Mouse (Mus musculus) embryo, embryonic 9.5 days (tissue): Measurements from ENCODE around the gene Slc26a3.
"Not testable (repeated sequence)": the region's sequence is repeated elsewhere in the genome, so short reads cannot be mapped to it uniquely, and the experiment has no call there.

Experiments
- DNase-seq: peaks from one replicate; pipeline ENCODE4 v3.0.0-alpha.2; 2017; ENCODE audit errors: extremely low spot score

Slc26a3 gene

GRCm38 (mm10) chr12:31421901-31422574 is 31.4 kb downstream of the Slc26a3 start:
- DNase-seq = no peak

- no peak for DNase-seq
Measured at GRCm38 (mm10) chr12:31437791-31438190, 47.1 kb downstream of the Slc26a3 start.

GRCm38 (mm10) chr12:31439612-31440011 is 48.9 kb downstream of the Slc26a3 start:
- DNase-seq = no peak

DNA sequence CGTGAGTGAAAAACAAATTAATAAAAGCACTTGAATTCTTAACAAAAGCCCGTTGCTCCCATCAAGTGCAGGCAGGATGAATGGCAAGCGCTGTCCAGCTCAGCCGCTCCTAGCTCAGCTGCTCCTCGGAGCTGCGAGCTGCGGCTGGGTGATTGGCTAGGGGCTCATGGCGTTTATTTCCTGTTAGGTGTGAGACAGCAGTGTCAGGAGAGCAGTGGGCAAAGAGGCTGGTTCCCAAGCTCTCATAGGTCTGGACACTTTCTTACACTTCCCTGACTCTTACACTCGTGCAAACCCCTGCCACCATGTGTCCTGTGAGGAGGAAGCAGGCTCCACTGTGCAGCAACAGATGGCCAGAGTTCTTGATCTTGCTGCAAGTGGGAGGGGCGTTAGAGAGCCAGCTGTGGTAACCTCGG is 53.5 kb downstream of the Slc26a3 start:
- DNase-seq = peak; percentile 61

DNA sequence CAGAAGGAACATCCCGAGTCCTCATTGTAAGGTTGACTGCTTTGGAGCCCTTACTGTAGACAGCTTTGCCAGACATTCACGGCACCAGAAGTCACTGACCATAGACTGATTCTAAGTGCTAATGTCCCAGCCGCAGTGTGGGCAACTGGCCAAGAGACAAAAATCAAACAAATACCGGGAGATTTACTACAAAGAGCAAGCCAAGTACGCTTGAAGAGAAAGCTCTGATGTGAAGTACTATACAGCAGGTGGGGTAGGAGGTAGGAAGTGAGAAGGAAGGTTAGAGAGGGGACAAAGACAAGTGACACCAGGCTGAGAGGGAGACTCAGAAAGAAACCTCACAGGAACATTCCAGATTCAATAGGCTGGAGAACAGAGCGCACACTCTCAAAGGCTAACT is 54.2 kb downstream of the Slc26a3 start:
- DNase-seq = no peak

DNA sequence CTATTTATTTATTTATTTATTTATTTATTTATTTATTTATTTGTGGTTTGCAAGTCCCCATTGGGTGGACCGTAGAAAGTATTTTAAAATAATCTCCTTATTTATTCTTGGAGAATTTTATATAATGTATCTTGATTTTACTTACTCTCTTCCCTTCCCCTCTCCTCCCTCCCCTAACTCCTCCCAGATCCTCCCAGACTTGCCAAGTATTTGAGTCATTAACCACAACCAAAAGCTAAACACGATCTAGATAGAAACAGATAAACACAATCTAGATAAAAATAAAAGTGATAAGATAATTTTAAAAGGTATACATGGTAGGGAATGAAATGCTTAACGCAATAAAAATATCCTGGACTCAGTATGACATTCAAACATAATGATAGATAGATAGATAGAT is 58.7 kb downstream of the Slc26a3 start:
- no peak for DNase-seq

- no peak for DNase-seq
Measured at GRCm38 (mm10) chr12:31456271-31456670, 65.6 kb downstream of the Slc26a3 start.

- no peak for DNase-seq
Measured at GRCm38 (mm10) chr12:31458474-31458873, 67.8 kb downstream of the Slc26a3 start.

DNA sequence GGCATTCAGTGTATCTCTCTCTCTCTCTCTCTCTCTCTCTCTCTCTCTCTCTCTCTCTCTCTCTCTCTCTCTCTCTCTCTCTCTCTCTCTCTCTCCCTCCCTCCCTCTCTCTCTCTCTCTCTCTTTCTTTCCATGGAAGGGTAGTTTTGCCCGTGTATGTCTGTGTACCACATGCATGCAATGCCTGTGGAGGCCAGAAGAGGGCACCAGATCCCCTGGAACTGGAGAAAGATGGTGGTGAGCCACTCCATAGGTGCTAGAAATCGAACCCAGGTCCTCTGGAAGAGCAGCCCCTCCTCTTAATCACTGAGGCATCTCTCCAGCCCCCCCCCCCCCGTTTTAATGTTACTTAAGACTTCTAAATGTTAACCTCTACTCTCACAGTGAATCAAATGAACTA is 69.6 kb downstream of the Slc26a3 start:
- DNase-seq = not testable (repeated sequence)

DNA sequence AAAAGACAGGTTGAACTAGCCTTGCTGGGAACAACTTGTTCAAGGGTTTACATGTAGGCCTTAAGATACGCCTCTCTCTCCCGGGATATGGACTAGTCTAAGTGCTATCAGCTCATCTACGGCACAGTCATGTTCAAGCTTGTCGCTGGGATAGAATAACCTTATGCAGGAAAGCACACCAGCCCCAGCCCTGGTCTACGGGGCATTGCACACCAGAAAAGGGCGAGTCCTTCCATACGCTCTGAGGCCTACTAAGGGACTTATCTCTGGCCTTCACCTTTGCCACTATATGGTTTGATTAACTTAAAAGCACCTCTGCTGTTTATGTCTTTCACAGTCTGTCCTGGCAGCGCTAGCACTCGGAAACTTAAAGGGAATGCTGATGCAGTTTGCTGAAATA is 70.7 kb downstream of the Slc26a3 start:
- no peak for DNase-seq

DNA sequence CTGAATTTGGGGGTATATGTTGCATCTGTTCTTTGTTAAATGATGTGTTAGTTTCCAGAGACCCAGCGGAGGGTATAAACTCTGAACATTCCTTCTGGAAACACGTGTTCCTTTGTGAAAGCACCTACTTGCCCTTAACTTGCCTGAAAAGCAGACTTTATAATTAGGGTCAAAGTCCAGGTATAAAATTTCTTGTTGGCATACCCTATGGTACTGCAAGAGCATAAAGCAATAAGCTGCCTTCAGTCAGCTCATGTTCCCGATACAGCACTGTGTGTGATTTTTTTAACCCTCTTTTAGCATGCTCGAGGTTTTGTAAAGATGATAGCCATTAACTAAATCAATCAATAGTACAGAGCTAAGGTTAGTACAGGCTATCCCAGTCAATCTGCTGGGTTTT is 71.9 kb downstream of the Slc26a3 start:
- no peak for DNase-seq

DNA sequence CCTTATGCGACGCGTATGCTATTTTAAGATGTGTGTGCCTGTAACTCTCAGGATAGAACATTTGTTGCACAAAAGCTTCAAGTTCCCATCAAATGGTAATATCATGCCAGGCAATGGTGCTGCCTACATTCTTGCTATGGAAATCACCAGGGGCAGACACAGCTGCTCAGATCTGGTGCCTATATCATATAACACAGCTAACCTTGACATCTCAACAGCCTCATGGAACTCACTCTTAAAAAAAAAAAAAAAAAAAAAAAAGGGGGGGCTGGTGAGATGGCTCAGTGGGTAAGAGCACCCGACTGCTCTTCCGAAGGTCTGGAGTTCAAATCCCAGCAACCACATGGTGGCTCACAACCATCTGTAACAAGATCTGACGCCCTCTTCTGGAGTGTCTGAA is 87.5 kb downstream of the Slc26a3 start:
- DNase-seq = not testable (repeated sequence)

DNA sequence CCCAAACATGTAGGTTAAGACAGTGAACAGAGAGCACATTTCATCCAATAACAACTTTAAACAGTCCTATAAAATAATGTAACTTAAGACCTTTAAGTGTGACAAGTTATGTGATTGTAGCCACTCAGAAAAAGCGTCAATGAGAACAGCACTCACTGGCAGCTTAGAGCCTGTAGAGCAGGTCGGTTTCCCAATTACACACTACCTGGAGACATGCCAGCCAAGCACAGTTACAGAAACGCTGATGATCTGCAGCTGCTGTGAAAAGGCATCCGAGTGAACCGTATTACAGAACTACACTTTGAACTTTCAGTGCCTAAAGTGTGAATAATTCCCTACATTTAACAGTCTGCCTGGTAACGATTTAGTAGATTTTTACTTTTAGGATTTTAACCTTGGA is 95.8 kb downstream of the Slc26a3 start:
- DNase-seq = no peak

DNA sequence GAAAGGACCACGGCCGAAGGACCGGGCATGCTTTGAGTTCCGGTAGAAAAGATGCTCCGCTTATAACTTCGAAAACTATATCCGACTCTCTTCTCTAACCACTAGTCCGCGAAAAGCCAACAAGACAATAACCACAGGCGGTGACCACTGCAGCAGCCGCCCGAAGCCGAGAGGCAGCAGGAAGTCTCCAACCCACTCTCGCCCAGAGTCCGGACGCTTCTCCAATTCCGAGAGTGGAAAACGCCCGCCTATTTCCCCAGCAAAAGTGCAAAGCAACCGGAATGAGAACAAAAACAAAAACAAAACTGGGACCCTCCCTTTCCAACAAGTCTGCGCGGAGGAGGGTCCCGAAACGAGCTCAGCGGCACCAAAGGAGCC is 108.3 kb downstream of the Slc26a3 start:
- DNase-seq = no peak

- DNase-seq = peak; percentile 97
Measured at GRCm38 (mm10) chr12:31499314-31500131, 108.9 kb downstream of the Slc26a3 start, which contains the start of gene Cbll1. Gene Cbll1 (minus strand): TSS chr12:31499616.

DNA sequence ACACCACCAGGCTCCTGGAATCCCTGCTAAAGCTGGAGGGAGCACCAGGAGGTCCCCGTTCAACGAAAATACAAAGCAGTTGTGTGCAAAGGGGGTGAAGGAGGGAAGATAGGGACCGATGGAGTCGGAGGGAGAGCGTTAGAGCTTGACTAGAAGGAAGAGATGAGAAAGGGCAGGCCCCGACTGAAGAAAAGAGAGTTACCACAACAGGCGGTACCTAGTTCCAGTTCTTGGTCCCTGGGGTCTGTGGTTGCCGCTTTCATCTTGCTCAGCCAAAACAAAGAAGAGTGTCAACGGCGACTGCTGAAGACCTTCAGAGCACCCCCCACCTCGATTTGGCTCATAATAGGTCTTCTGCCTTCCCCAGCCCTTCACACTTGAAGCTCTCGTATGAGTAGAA is 109.5 kb downstream of the Slc26a3 start:
- no peak for DNase-seq

DNA sequence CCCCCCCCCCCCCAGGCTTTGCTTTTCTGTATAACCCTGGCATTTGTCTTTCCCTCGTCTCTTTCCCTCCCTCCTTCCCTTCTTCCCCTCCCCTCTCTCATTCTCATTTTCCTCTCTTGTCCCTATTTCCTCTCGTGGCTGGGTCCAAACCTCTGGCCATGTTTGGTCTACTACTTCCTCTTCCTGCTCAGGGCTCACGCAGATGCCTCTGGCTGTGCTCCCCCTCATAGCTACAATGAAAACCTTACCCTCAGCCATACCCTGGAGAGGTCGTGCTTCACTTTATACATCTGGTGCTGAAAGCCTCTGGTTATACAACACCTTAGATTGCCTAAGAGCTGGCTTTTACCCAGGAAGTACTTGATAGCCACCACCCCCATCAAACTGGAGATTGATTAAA is 110.6 kb downstream of the Slc26a3 start:
- DNase-seq = no peak

DNA sequence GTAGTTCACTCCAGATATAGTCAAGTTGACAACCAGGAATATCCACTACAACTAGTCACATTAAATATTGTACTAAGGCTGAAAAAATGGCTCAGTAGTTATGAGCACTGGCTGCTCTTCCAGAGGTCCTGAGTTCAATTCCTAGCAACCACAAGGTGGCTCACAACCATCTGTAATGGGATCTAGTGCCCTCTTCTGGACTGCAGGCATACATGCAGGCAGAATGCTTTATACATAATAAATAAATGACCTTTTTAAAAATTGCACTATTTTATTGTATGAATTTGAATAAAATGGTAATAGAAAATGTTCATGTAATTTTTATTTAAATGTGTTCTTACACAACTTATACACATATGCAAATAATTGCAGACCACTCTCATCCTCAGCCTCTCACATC is 112.5 kb downstream of the Slc26a3 start:
- DNase-seq = no peak

DNA sequence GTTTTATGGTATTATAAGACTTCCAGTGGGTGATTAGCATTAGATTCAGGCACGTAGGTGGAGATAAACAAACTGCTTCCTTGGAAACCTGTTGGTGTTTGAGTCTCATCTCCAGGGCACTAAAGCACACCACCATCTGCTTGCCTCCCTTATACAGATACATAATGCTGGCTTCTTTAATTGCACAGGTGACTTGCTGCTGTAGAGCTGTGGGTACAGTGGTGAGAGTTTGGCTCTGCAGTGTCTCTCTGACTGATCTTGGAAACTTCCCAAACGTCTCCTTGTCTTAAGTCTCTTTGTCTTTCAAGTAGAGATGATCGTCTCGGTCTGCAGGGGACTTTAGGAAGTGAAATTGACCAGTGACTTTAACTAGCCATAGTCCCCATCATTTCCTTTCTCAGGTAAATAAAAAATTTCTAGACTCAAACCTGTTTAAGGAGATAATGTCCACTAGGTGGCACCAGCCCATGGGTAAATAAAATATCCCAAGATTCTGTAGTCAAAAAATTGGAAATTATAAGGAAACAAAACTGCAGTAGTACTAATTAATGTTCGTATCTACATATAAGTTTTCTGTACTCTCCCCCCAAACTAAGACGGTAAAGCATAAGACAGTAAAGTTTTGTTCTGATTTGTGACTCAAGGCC is 117.2 kb downstream of the Slc26a3 start:
- no peak for DNase-seq

DNA sequence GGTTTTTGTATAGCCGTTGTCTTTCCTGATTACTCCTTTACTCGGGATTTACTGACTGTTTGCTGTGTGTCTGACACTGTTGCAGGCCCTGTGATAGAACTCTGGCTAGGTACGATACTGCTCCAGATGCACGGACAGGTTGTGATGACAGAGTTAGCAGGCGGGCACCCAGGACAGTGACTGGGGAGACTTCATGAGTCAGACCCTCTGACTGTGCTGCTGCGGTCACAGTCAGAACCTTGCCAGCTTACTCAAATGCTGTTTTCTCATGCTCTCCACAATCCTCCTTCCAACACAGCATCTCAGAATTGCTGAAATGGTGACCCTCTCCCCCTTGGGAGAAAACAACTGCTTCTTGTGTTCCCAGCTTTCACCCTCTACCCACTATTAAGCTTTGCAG is 117.8 kb downstream of the Slc26a3 start:
- no peak for DNase-seq

GRCm38 (mm10) chr12:31511218-31511617 is 120.5 kb downstream of the Slc26a3 start:
- DNase-seq = no peak

- no peak for DNase-seq
Measured at GRCm38 (mm10) chr12:31512634-31513411, 122.2 kb downstream of the Slc26a3 start.
